Mouse (Mus musculus) CH12.LX (cell line): Measurements from ENCODE around the gene Atp5d. TPM values are rescaled to one million over a fixed set of nuclear protein-coding genes. Genes with fewer than 3 reads are reported as not detected.
A peak's percentile ranks its signal among the peaks of the same experiment; 100 is the strongest.

Experiments used
- DNase-seq: peaks from one replicate; pipeline ENCODE4 v3.0.0-alpha.2; 2013; ENCODE audit errors: extremely low read depth
- H3K27ac ChIP-seq: 2 replicates; pipeline ENCODE4 v1.5.1; 2012; ENCODE audit warnings: low read depth, mild to moderate bottlenecking, control low read depth, moderate library complexity; ENCODE audit not compliant: insufficient read depth
- H3K27me3 ChIP-seq: replicated peaks from 2 replicates; pipeline ENCODE3; 2012; ENCODE audit warnings: inconsistent platforms
- H3K36me3 ChIP-seq, 2 experiments: replicated peaks in 1 of 2; 2 replicates each; pipeline versions ENCODE3 to v1.6.1; 2012; ENCODE audit warnings: inconsistent platforms in 1 of 2, low read length in 1 of 2, mild to moderate bottlenecking in 1 of 2, mixed read lengths in 1 of 2, moderate library complexity in 1 of 2; ENCODE audit not compliant: control insufficient read depth in 1 of 2, insufficient read depth in 1 of 2
- H3K4me1 ChIP-seq, 2 experiments: 2 replicates each; pipeline ENCODE4 v1.6.1; 2012; ENCODE audit warnings: inconsistent platforms in 1 of 2, moderate library complexity in 1 of 2; ENCODE audit not compliant: insufficient read depth in 2 of 2, control insufficient read depth in 1 of 2
- H3K4me2 ChIP-seq: 2 replicates; pipeline ENCODE4 v1.6.1; 2012; ENCODE audit warnings: low read depth, mild to moderate bottlenecking, control low read depth; ENCODE audit not compliant: poor library complexity, insufficient read depth, severe bottlenecking
- H3K4me3 ChIP-seq, 3 experiments: fragments of 150-350 bp in 1 of 3; sonication (generic) in 1 of 3; replicated peaks in 1 of 3; 2 replicates each; pipeline versions ENCODE3 to v1.5.1; 2011 to 2012; ENCODE audit warnings: low read depth in 2 of 3, low read length in 2 of 3, mild to moderate bottlenecking in 2 of 3, moderate library complexity in 2 of 3, control low read depth in 1 of 3, improper control_type of control experiment in 1 of 3, inconsistent platforms in 1 of 3, mixed read lengths in 1 of 3; ENCODE audit not compliant: poor library complexity in 1 of 3
- H3K79me2 ChIP-seq: replicated peaks from 2 replicates; pipeline ENCODE4 v1.6.1; 2012; ENCODE audit warnings: mild to moderate bottlenecking, moderate library complexity; ENCODE audit not compliant: control insufficient read depth, poor library complexity, insufficient read depth, severe bottlenecking; ENCODE audit errors: extremely low read depth
- H3K9ac ChIP-seq: 2 replicates; pipeline ENCODE4 v1.6.1; 2012; ENCODE audit warnings: low read depth, mild to moderate bottlenecking, control low read depth, moderate library complexity; ENCODE audit not compliant: insufficient read depth
- H3K9me3 ChIP-seq: replicated peaks from 2 replicates; pipeline ENCODE3; 2012; ENCODE audit warnings: low read length, inconsistent platforms, mixed read lengths
- CHD1 ChIP-seq: IDR thresholded peaks from 2 replicates; pipeline ENCODE4 v1.6.1; 2012; ENCODE audit warnings: low read depth, low read length, improper control_type of control experiment, inconsistent platforms
- CHD2 ChIP-seq: IDR thresholded peaks from 2 replicates; pipeline ENCODE4 v1.6.1; 2011; ENCODE audit warnings: low read length, improper control_type of control experiment
- CTCF ChIP-seq, 2 experiments: IDR thresholded peaks in 1 of 2; conservative IDR thresholded peaks in 1 of 2; 2 replicates each; pipeline ENCODE4 v1.5.1; 2011 to 2012; ENCODE audit warnings: low read depth in 2 of 2, low read length in 2 of 2, improper control_type of control experiment in 1 of 2, inconsistent platforms in 1 of 2, mild to moderate bottlenecking in 1 of 2, moderate library complexity in 1 of 2
- E2F4 ChIP-seq: IDR thresholded peaks from 2 replicates; pipeline ENCODE4 v1.6.1; 2011; ENCODE audit warnings: low read depth, low read length, improper control_type of control experiment; ENCODE audit not compliant: insufficient replicate concordance
- EP300 ChIP-seq: IDR thresholded peaks from 2 replicates; pipeline ENCODE4 v1.6.1; 2011; ENCODE audit warnings: low read length, improper control_type of control experiment
- ETS1 ChIP-seq: conservative IDR thresholded peaks from 2 replicates; pipeline ENCODE4 v1.6.1; 2012; ENCODE audit warnings: low read depth, mild to moderate bottlenecking, inconsistent platforms, low read length, improper control_type of control experiment, moderate library complexity
- GABPA ChIP-seq: IDR thresholded peaks from 2 replicates; pipeline ENCODE4 v1.6.1; 2012; ENCODE audit warnings: low read depth, low read length, improper control_type of control experiment, inconsistent platforms; ENCODE audit not compliant: insufficient replicate concordance
- HCFC1 ChIP-seq: IDR thresholded peaks from 2 replicates; pipeline ENCODE4 v1.6.1; 2012; ENCODE audit warnings: low read depth, mild to moderate bottlenecking, inconsistent platforms, low read length, improper control_type of control experiment
- IRF4 ChIP-seq: IDR thresholded peaks from 2 replicates; pipeline ENCODE4 v1.6.1; 2014; ENCODE audit warnings: low read depth, mild to moderate bottlenecking, inconsistent platforms, low read length, improper control_type of control experiment
- KAT2A ChIP-seq: IDR thresholded peaks from 2 replicates; pipeline ENCODE4 v1.6.1; 2012; ENCODE audit warnings: low read length, improper control_type of control experiment, inconsistent platforms; ENCODE audit not compliant: insufficient replicate concordance
- MAFK ChIP-seq: IDR thresholded peaks from 2 replicates; pipeline ENCODE4 v1.6.1; 2011; ENCODE audit warnings: low read length, improper control_type of control experiment; ENCODE audit not compliant: insufficient replicate concordance
- MAZ ChIP-seq: IDR thresholded peaks from 2 replicates; pipeline ENCODE4 v1.6.1; 2012; ENCODE audit warnings: low read depth, mild to moderate bottlenecking, inconsistent platforms, low read length, improper control_type of control experiment, moderate library complexity
- POLR2AphosphoS2 ChIP-seq: IDR thresholded peaks from 2 replicates; pipeline ENCODE4 v1.6.1; 2011; ENCODE audit warnings: low read depth, low read length, improper control_type of control experiment
- RAD21 ChIP-seq: IDR thresholded peaks from 2 replicates; pipeline ENCODE4 v1.6.1; 2011; ENCODE audit warnings: low read depth, mild to moderate bottlenecking, low read length, improper control_type of control experiment, moderate library complexity
- SIN3A ChIP-seq: IDR thresholded peaks from 2 replicates; pipeline ENCODE4 v1.6.1; 2012; ENCODE audit warnings: low read length, improper control_type of control experiment, inconsistent platforms
- SMC3 ChIP-seq: IDR thresholded peaks from 2 replicates; pipeline ENCODE4 v1.6.1; 2011; ENCODE audit warnings: low read depth, low read length, improper control_type of control experiment
- TCF12 ChIP-seq: IDR thresholded peaks from 2 replicates; pipeline ENCODE4 v1.6.1; 2014; ENCODE audit warnings: low read depth, mild to moderate bottlenecking, inconsistent platforms, low read length, improper control_type of control experiment
- USF1 ChIP-seq: IDR thresholded peaks from 2 replicates; pipeline ENCODE4 v1.6.1; 2014; ENCODE audit warnings: low read depth, mild to moderate bottlenecking, inconsistent platforms, low read length, improper control_type of control experiment
- ZKSCAN1 ChIP-seq: IDR thresholded peaks from 2 replicates; pipeline ENCODE4 v1.6.1; 2012; ENCODE audit warnings: low read depth, inconsistent platforms, low read length, improper control_type of control experiment, borderline replicate concordance
- dilution Hi-C: fragments of 300-500 bp; cut with MboI; formaldehyde crosslinking; loops from 2 replicates; pipeline ENCODE4 v1.14.3; 2020; ENCODE audit warnings: low sequenced_read_pairs; ENCODE audit not compliant: extremely low pct_unique_long_range_greater_than_20kb, extremely low pct_ligation_motif_present
- in situ Hi-C: fragments of 300-500 bp; cut with MboI; formaldehyde crosslinking; loops from 3 replicates; pipeline ENCODE4 v1.14.3; 2019; ENCODE audit warnings: low sequenced_read_pairs, low pct_ligation_motif_present, low pct_unique_long_range_greater_than_20kb, mixed read lengths
- polyA plus RNA-seq: library from polyadenylated mRNA; unstranded; fragments of >175 nt; gene quantifications from 2 replicates; pipeline ENCODE4 v1.2.1, GENCODE M21; 2012; ENCODE audit warnings: low read depth; ENCODE audit not compliant: insufficient read length
- total RNA-seq, 2 experiments: library from RNA; depleted of rRNA; stranded (reverse); fragments of 300-350 nt in 1 of 2; fragments of >200 nt in 1 of 2; gene quantifications; 2 replicates each; pipeline ENCODE4 v1.2.3; 2012 to 2014

Atp5d gene
- total and polyA plus RNA-seq, 3 experiments = 106 to 352 (median 326) TPM

DNA sequence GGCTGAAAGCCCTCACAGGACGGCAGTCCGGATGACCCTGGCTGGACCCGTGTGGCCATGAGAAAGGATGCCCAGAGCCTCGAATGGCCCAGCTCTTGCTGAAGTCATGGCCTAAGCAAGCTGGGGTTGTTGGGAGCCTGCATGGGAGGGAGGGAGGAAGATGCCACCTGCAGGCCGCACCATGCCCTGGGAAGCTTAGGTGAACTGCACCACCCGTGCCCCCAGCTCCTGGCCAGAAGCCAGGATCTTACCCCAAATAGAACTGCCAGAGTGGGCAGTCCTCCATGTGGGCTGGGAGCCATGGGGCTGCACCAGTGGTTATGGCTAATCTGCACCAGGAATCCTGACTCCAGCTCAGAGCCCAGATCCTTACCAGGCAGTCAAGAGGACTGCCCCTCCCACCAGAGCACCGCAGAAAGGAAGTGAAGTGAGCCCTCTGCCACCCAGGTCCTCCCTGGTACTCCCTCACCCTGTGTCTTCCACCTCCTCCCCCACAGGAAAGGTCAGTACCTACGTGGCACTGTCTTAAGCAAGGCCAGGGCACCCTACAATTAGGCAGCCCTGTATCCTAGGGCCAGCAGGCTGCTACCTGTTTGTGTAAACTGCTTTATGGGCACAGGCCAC lies 5.1 kb upstream of the Atp5d start:
- H3K36me3 ChIP-seq = peaks cover 45 to 58% of the 10 kb centered on the region in 2 experiments

DNA sequence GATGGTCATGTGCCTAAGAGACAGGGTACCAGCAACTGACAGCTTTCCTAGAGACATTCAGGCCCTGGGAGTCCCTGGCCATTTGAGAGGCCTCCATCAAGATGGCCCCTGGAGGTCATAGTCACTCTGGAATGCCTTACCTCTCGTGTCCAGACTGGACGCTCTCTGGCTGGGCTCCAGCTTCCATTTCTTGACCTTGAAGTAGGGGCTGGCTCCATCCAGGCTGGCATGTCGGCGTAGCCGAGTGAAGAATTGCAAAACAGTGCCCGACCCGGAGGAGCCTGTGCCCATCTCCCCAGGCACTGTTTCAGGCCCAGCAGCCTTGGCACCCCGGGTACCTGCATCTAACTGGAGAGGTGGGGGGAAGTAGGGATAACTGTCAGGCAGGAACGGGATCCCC lies 4.0 kb upstream of the Atp5d start:
- H3K27me3 ChIP-seq = peaks cover 13% of the 10 kb centered on the region
- no peak for TF ChIP-seq SMC3
- TF ChIP-seq POLR2AphosphoS2 = no peak
- TF ChIP-seq MAZ = no peak
- TF ChIP-seq MAFK = no peak
- no peak for TF ChIP-seq E2F4
- TF ChIP-seq SIN3A = no peak
- TF ChIP-seq ETS1 = no peak
- no peak for TF ChIP-seq EP300
- no peak for TF ChIP-seq TCF12
- TF ChIP-seq, all 38 proteins: peak for 0
- Histone ChIP-seq H3K9ac (no peak overlapping the region), H3K9me3 (no peaks in the 10 kb centered on the region), H3K27ac (no peak overlapping the region), H3K36me3 (peaks cover 34 to 48% of the 10 kb centered on the region in 2 experiments), H3K4me1 (peaks cover 12 to 22% of the 10 kb centered on the region in 2 experiments), H3K79me2 (no peaks in the 10 kb centered on the region), H3K4me2 (no peak overlapping the region), H3K4me3 (no peak overlapping the region)
- dilution Hi-C loops = no loop called here
- in situ Hi-C loops = no loop called here
- DNase-seq = no peak

More for the DNA sequence above, 5.1 kb upstream of the Atp5d start:
- in situ Hi-C loops = no loop called here
- peaks cover 8 to 14% of the 10 kb centered on the region in 2 experiments for H3K4me1 ChIP-seq
- H3K27ac ChIP-seq = no peak overlapping the region
- H3K27me3 ChIP-seq = peaks cover 2% of the 10 kb centered on the region
- dilution Hi-C loops = no loop called here
- no peak for DNase-seq
- H3K4me3 ChIP-seq = no peak overlapping the region
- H3K79me2 ChIP-seq = no peaks in the 10 kb centered on the region
- H3K9me3 ChIP-seq = no peaks in the 10 kb centered on the region
- H3K4me2 ChIP-seq = no peak overlapping the region
- TF ChIP-seq CHD1 (no peak), USF1 (no peak), SMC3 (peak; percentile 22; the same call in 1 of the 2 replicates), GABPA (no peak), CTCF (conservative IDR thresholded peaks at IDR 0.05 in 1 of 2, IDR thresholded peaks at IDR 0.05 in 1 of 2; ENCODE audit: low read depth in 2 of 2, low read length in 2 of 2) (peak in 1 of 2 experiments; percentile 29; a peak in 2 of 4 replicates)
- no peak overlapping the region for H3K9ac ChIP-seq

DNA sequence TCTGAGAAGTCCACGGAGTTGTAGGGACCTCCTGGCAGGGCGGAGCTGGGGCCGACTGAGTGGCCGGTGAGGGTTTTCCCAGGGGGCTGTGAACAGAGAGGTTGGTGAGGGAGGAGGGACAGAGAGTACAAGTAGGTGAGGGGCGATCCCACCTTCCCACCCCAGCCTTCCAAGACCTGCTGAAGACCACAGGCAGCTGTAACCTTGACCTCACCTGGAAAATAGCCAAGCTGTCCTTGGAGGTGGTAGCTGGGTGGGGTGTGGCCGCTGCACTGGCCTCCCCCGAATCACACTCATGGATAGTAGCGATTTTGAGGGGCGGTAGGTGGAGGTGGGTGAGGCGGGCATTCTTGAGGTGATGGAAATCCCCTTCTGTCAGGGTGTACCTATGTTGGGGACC lies 3.3 kb upstream of the Atp5d start:
- no peak for DNase-seq
- H3K27me3 ChIP-seq = peaks cover 20% of the 10 kb centered on the region
- peaks cover 12 to 26% of the 10 kb centered on the region in 2 experiments for H3K4me1 ChIP-seq
- H3K9ac ChIP-seq = no peak overlapping the region
- no peak overlapping the region for H3K27ac ChIP-seq
- in situ Hi-C loops = no loop called here
- no peak overlapping the region for H3K4me3 ChIP-seq
- H3K79me2 ChIP-seq = no peaks in the 10 kb centered on the region
- H3K36me3 ChIP-seq = peaks cover 27 to 40% of the 10 kb centered on the region in 2 experiments
- dilution Hi-C loops = no loop called here
- TF ChIP-seq RAD21 (no peak), KAT2A (no peak), TCF12 (no peak), E2F4 (no peak), IRF4 (no peak), CHD2 (no peak), USF1 (no peak), HCFC1 (no peak), ZKSCAN1 (no peak), SIN3A (no peak)
- no peak overlapping the region for H3K4me2 ChIP-seq
- H3K9me3 ChIP-seq = no peaks in the 10 kb centered on the region
